Mouse (Mus musculus) left cerebral cortex, adult 9 months (tissue): ENCODE measurements around the gene Adamtsl4.

ENCODE experiments used
- DNase-seq, 2 experiments: peaks; one replicate each; pipeline ENCODE4 v3.0.0; 2022; ENCODE audit warnings: low spot score in 2 of 2

Gene Adamtsl4

GRCm38 (mm10) chr3:95635636-95636035 is 52.1 kb downstream of the Adamtsl4 start:
- no peak for DNase-seq

GRCm38 (mm10) chr3:95632648-95633588 is 54.8 kb downstream of the Adamtsl4 start:
- DNase-seq = no peak

GRCm38 (mm10) chr3:95631304-95631703 is 56.4 kb downstream of the Adamtsl4 start:
- DNase-seq = no peak

- no peak for DNase-seq
Measured at GRCm38 (mm10) chr3:95630856-95631255, 56.9 kb downstream of the Adamtsl4 start.

- DNase-seq = peak; percentile 70 to 82
Measured at GRCm38 (mm10) chr3:95629755-95630154, 58.0 kb downstream of the Adamtsl4 start.

GRCm38 (mm10) chr3:95627763-95628162 is 60.0 kb downstream of the Adamtsl4 start:
- DNase-seq = peak; percentile 84 to 88
